Mouse (Mus musculus): ENCODE measurements at regions not wholly inside any gene's neighbourhood (a gene's known extent, or its start where the extent isn't known, plus 50 kb on each side); places are given as distances from the start of the nearest gene placed in this dataset.

DNA sequence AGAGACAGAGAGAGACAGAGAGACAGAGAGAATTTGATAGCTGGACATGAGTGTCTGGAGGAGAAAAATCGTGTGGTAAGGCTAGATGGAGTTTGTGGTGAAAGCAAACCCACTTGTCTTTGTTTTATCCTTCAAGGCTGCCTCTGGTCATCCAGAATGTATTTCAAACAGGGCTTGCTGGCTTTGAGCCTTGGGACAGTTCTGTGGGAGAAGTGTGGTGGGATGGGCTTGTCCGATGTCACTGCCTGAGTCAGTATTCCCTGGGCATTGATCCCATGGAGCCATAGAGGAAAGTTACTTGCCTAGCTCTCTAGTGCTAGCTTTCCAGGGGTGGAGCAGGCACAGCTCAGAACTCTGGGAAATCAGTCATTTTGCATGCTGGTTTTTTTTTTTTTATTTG lies 417.9 kb upstream of the Trpc7 start:
- TF ChIP-seq CTCF (IDR thresholded peaks at IDR 0.05; ENCODE audit: low read depth, low read length) (no peak), POLR2A (IDR thresholded peaks at IDR 0.05; ENCODE audit: extremely low read depth, insufficient read depth, low read length) (no peak)

All from liver, adult 2 months (tissue).